Mouse (Mus musculus): ENCODE data around the gene Csf2rb.

GRCm38 (mm10) chr15:78385564-78385963 lies 60.0 kb downstream of the Csf2rb start:
- TF ChIP-seq EP300 (IDR thresholded peaks at IDR 0.05): no peak
- no peak for TF ChIP-seq CTCF (IDR thresholded peaks at IDR 0.05)

Measured in lung, postnatal 0 days (tissue).